Mouse (Mus musculus): ENCODE measurements at regions not wholly inside any gene's neighbourhood (a gene's known extent, or its start where the extent isn't known, plus 50 kb on each side); places are given as distances from the start of the nearest gene placed in this dataset.

- Histone ChIP-seq H3K27ac (no peak overlapping the region), H3K9me3 (no peaks in the 10 kb centered on the region), H3K4me3 (no peak overlapping the region), H3K4me1 (no peaks in the 10 kb centered on the region), H3K36me3 (replicated peaks) (no peaks in the 10 kb centered on the region), H3K9ac (no peak overlapping the region), H3K27me3 (replicated peaks) (no peaks in the 10 kb centered on the region), H3K4me2 (no peak overlapping the region)
- ATAC-seq (replicated peaks), result no peak
- WGBS, result 68% methylated on average over 2 of the region's 2 CpGs
Measured at GRCm38 (mm10) chr16:18718040-18718439, 58.6 kb upstream of the Cldn5 start.

GRCm38 (mm10) chr16:18720433-18721233 is 56.0 kb upstream of the Cldn5 start:
- no peak overlapping the region for H3K4me2 ChIP-seq
- ATAC-seq (replicated peaks), result no peak
- H3K4me3 ChIP-seq, result no peak overlapping the region
- H3K4me1 ChIP-seq, result no peaks in the 10 kb centered on the region
- WGBS, result 59% methylated on average over 13 of the region's 13 CpGs
- no peaks in the 10 kb centered on the region for H3K36me3 ChIP-seq (replicated peaks)
- 0 out of 2 replicates have a peak overlapping the region, but pooled peaks have one; percentile 38 for H3K27ac ChIP-seq
- H3K9me3 ChIP-seq, result no peaks in the 10 kb centered on the region
- no peak overlapping the region for H3K9ac ChIP-seq
- no peaks in the 10 kb centered on the region for H3K27me3 ChIP-seq (replicated peaks)

GRCm38 (mm10) chr16:18723186-18723843 is 53.3 kb upstream of the Cldn5 start:
- no peak for ATAC-seq (replicated peaks)
- 86% methylated on average over 3 of the region's 3 CpGs for WGBS
- no peak overlapping the region for H3K4me2 ChIP-seq

GRCm38 (mm10) chr16:18723874-18724273 is 52.8 kb upstream of the Cldn5 start:
- H3K27ac ChIP-seq, result no peak overlapping the region
- H3K9me3 ChIP-seq, result no peaks in the 10 kb centered on the region
- no peak for ATAC-seq (replicated peaks)
- WGBS, result 39% methylated on average over 3 of the region's 3 CpGs
- no peaks in the 10 kb centered on the region for H3K4me1 ChIP-seq
- H3K27me3 ChIP-seq (replicated peaks), result no peaks in the 10 kb centered on the region
- H3K9ac ChIP-seq, result no peak overlapping the region
- H3K4me3 ChIP-seq, result no peak overlapping the region
- H3K4me2 ChIP-seq, result no peak overlapping the region
- no peaks in the 10 kb centered on the region for H3K36me3 ChIP-seq (replicated peaks)

More at GRCm38 (mm10) chr16:18723186-18723843, 53.3 kb upstream of the Cldn5 start:
- no peaks in the 10 kb centered on the region for H3K4me1 ChIP-seq
- H3K27me3 ChIP-seq (replicated peaks), result no peaks in the 10 kb centered on the region
- H3K9ac ChIP-seq, result no peak overlapping the region
- H3K27ac ChIP-seq, result no peak overlapping the region
- no peaks in the 10 kb centered on the region for H3K36me3 ChIP-seq (replicated peaks)
- H3K4me3 ChIP-seq, result no peak overlapping the region
- H3K9me3 ChIP-seq, result no peaks in the 10 kb centered on the region

GRCm38 (mm10) chr16:18724706-18725105 is 51.9 kb upstream of the Cldn5 start:
- no peak overlapping the region for H3K9ac ChIP-seq
- ATAC-seq (replicated peaks), result no peak
- no peaks in the 10 kb centered on the region for H3K36me3 ChIP-seq (replicated peaks)
- no peaks in the 10 kb centered on the region for H3K4me1 ChIP-seq
- no peak overlapping the region for H3K4me3 ChIP-seq
- WGBS, result 29% methylated on average over 6 of the region's 6 CpGs
- no peaks in the 10 kb centered on the region for H3K9me3 ChIP-seq
- no peaks in the 10 kb centered on the region for H3K27me3 ChIP-seq (replicated peaks)
- H3K4me2 ChIP-seq, result no peak overlapping the region
- H3K27ac ChIP-seq, result no peak overlapping the region

Data from midbrain, embryonic 15.5 days (tissue).